Mouse (Mus musculus) kidney, embryonic 14.5 days (tissue): ENCODE data around the gene Ttc27. TPM values are rescaled to one million over a fixed set of nuclear protein-coding genes. Genes with fewer than 3 reads are reported as not detected.
A peak's percentile ranks its signal among the peaks of the same experiment; 100 is the strongest.

Experiments used
- ATAC-seq: fragments of 200-750 bp; cut with Nextera tagmentation; 2 replicates; pipeline ENCODE4 v1.8.0; 2017; ENCODE audit warnings: moderate number of reproducible peaks, mild to moderate bottlenecking, moderate TSS enrichment, moderate library complexity; ENCODE audit not compliant: low FRiP score, low TSS enrichment
- H3K27ac ChIP-seq: fragments of 300-500 bp; sonication (generic); 2 replicates; pipeline ENCODE4 v1.5.1; 2014; ENCODE audit warnings: low read depth, mild to moderate bottlenecking, low read length, moderate library complexity, mixed read lengths
- H3K27me3 ChIP-seq: fragments of 300-500 bp; sonication (generic); 2 replicates; pipeline ENCODE4 v1.6.1; 2014; ENCODE audit warnings: mild to moderate bottlenecking, low read length; ENCODE audit not compliant: control insufficient read depth, insufficient read depth
- H3K36me3 ChIP-seq: fragments of 300-500 bp; sonication (generic); 2 replicates; pipeline ENCODE4 v1.6.1; 2014; ENCODE audit warnings: low read length, mixed read lengths; ENCODE audit not compliant: control insufficient read depth, insufficient read depth
- H3K4me1 ChIP-seq: fragments of 300-500 bp; sonication (generic); 2 replicates; pipeline ENCODE4 v1.6.1; 2014; ENCODE audit warnings: low read length, mixed read lengths; ENCODE audit not compliant: control insufficient read depth, insufficient read depth
- H3K4me2 ChIP-seq: fragments of 300-500 bp; sonication (generic); replicated peaks from 2 replicates; pipeline ENCODE4 v1.6.1; 2014; ENCODE audit warnings: low read depth, mild to moderate bottlenecking, low read length
- H3K4me3 ChIP-seq: fragments of 300-500 bp; sonication (generic); 2 replicates; pipeline ENCODE4 v1.5.1; 2014; ENCODE audit warnings: mild to moderate bottlenecking, low read length
- H3K9ac ChIP-seq: fragments of 300-500 bp; sonication (generic); 2 replicates; pipeline ENCODE4 v1.6.1; 2014; ENCODE audit warnings: low read depth, mild to moderate bottlenecking, low read length, moderate library complexity
- H3K9me3 ChIP-seq: fragments of 300-500 bp; sonication (generic); 2 replicates; pipeline ENCODE4 v1.6.1; 2016; ENCODE audit warnings: low read length; ENCODE audit not compliant: control insufficient read depth
- WGBS: fragments of 180-500 bp; shearing (Covaris S2); extraction: QIAGEN DNeasy Blood & Tissue Kit; methylation state at CpG from one replicate; pipeline ENCODE4 v1.1.7; 2014; 5-methylcytosine and 5-hydroxymethylcytosine counted together
- polyA plus RNA-seq: library from polyadenylated mRNA; unstranded; fragments of >200 nt; fragmentation: Nextera tagmentation; extraction: Ambion mirVana; gene quantifications from 2 replicates; pipeline ENCODE4 v1.2.1, GENCODE M21; 2014

Ttc27 gene
- polyA plus RNA-seq, 1 experiment from 2014 or later, result 32.4 TPM

DNA sequence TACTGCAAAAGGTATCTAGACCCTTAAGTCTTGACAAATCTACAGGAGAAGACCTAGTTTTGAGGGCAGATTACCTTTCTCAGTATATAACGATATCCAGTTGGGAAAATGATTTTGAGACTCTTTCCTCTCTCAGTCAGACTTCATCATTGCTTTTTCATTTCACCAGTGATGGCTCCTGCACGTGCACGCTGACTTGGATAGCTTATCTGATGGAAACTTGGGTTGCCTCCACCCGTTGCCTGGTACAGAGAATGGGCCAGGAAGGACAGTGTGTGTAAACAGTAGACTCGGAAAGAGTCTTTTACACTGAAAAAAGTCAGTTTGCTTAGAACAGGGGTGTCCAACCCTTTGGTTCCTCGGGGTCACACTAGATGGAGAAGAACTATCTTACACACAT lies 82.3 kb downstream of the Ttc27 start:
- Histone ChIP-seq H3K4me1 (peaks cover 14% of the 10 kb centered on the region; the same call in 1 of the 2 replicates), H3K4me3 (no peak overlapping the region), H3K9ac (no peak overlapping the region), H3K27ac (no peak overlapping the region), H3K27me3 (no peaks in the 10 kb centered on the region), H3K36me3 (no peaks in the 10 kb centered on the region), H3K4me2 (no peak overlapping the region), H3K9me3 (no peaks in the 10 kb centered on the region)
- 89% methylated on average over 6 of the region's 6 CpGs for WGBS
- no peak for ATAC-seq

DNA sequence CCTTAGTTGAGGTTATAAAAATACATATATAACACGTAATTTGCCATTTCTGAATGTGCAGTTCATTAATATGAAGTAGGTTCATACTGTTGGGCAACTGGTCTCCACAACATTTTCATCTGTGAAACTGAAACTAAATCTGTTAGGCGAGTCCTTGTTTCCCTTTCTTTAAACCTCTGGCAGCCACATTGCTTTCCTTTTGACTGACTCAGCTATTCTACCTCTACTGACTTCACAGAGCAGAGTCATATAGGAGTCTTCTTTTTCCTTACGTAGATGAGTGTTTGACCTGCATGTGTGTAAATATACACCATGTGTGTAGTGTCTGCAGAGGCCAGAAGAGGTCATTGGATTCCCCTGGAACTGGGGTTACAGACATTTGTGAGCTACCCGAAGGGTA lies 85.2 kb downstream of the Ttc27 start:
- Histone ChIP-seq H3K4me3 (no peak overlapping the region), H3K9ac (no peak overlapping the region), H3K27me3 (no peaks in the 10 kb centered on the region), H3K27ac (no peak overlapping the region), H3K4me1 (peaks cover 8% of the 10 kb centered on the region; the same call in 1 of the 2 replicates), H3K4me2 (no peak overlapping the region), H3K9me3 (no peaks in the 10 kb centered on the region), H3K36me3 (no peaks in the 10 kb centered on the region)
- 83% methylated on average over 4 of the region's 4 CpGs for whole genome bisulfite sequencing
- no peak for ATAC-seq

DNA sequence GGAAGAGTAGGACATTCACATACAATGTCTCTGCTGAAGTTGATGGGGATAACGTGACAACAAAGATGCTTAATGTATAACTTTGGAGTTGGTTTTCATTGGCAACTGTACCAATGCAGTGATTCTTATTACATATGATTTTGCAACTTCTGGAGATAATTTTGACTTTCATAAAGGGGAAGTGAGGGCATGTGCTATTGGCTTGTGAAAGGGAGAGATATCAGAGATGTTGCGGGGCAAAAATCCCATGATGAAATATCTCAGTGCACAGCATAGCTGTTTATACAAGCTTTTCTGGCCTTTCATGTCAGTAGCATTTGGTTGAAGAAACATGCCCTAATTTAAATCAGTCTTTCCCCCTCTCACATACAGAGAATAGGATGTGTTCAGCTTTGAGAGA lies 86.3 kb downstream of the Ttc27 start:
- H3K36me3 ChIP-seq, result no peaks in the 10 kb centered on the region
- no peaks in the 10 kb centered on the region for H3K27me3 ChIP-seq
- no peak for ATAC-seq
- peaks cover 8% of the 10 kb centered on the region; the same call in 1 of the 2 replicates for H3K4me1 ChIP-seq
- H3K27ac ChIP-seq, result no peak overlapping the region
- no peak overlapping the region for H3K9ac ChIP-seq
- no peak overlapping the region for H3K4me3 ChIP-seq
- WGBS, result 88% methylated on average over 2 of the region's 2 CpGs
- no peak overlapping the region for H3K4me2 ChIP-seq
- H3K9me3 ChIP-seq, result no peaks in the 10 kb centered on the region

DNA sequence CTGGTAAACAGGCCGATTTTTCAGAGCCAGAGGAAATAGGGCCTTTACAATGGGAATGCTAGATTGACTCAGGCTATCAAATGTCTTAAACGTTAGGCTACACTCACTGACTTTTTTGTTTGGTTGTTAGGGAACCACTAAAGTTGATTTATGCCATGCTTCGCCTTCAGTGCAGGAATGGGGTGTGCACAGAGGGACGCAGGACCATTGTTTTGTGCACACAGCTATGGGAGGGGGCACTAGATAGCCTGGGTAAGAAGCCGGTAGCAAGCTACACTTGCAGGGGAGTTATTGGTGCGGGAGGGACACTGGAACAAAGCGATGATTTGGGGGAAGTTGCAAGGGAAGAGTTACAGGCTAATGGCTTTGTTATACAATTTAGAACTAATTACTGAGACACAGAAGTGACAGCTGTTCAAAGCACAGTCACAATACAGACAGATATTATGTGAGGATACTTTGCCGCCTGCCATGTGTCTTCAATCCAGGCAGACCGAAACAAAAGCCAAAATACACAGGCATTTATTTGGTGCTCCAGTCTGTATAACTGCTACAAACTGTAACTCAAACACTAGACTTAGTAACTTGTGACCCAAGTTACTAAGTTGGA lies 86.9 kb downstream of the Ttc27 start:
- Histone ChIP-seq H3K9me3 (no peaks in the 10 kb centered on the region), H3K36me3 (no peaks in the 10 kb centered on the region), H3K27ac (peak overlapping the region; percentile 65; the same call in 1 of the 2 replicates), H3K9ac (no peak overlapping the region), H3K4me1 (peaks cover 8% of the 10 kb centered on the region; the same call in 1 of the 2 replicates), H3K4me3 (no peak overlapping the region), H3K4me2 (no peak overlapping the region), H3K27me3 (no peaks in the 10 kb centered on the region)
- peak; percentile 91 for ATAC-seq
- WGBS, result 18% methylated on average over 9 of the region's 9 CpGs

DNA sequence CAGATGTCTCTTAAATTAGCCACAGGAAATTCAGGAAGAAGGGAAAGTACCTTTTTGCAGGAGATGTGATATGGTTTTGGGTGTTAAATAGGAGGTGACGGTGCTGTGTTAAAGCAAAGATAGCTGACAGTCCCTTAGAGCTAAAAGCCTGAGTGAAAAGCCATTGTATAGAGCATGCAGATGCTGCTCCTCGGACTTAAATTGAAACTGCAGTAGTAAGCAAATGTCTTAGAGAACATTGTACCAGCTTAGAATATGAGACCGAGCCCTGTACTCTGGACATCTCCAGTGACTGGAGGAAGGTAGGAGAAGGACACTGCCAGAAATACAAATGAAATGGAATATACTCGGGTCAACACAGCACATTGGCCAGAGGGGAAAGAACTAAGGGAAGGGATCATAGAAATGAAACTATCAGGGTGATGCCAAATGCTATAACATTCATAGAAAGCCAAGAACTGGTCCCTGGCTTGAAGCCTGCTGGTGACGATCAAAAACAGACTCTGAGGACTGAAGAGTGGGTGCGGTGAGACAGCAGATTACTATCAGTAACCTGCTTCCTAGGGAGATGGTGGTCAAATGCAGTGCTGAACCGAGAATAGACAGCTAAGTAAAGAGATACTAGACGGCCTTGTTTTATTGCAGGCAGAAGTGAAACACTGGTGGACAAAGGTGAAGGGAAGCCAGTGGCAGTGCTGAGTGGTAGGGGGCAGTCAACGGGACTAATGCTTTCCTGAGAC lies 90.1 kb downstream of the Ttc27 start:
- ATAC-seq, result no peak
- no peak overlapping the region for H3K9ac ChIP-seq
- no peaks in the 10 kb centered on the region for H3K27me3 ChIP-seq
- H3K4me1 ChIP-seq, result peaks cover 8% of the 10 kb centered on the region; the same call in 1 of the 2 replicates
- WGBS, result 70% methylated on average over 9 of the region's 9 CpGs
- no peak overlapping the region for H3K27ac ChIP-seq
- no peaks in the 10 kb centered on the region for H3K9me3 ChIP-seq
- H3K4me3 ChIP-seq, result no peak overlapping the region
- no peaks in the 10 kb centered on the region for H3K36me3 ChIP-seq
- H3K4me2 ChIP-seq, result no peak overlapping the region

DNA sequence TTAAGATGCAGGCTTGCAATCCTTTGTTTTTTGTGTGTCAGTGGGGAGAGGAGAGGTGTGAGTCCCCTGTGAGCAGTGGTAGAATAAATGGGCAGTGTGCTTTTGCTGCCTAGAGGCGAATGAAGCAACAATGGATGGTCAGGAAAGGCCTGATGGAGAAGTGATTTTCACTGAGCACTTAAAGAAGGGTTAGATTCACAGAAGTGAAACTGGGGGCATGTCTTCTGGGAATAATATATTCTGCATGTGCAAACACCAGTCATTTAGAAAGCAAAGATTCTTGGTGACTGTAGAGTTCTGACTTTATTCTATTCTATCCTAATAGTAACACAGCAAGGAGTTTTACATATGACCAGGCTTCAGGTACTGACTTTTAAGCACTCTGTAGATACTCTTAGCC lies 90.8 kb downstream of the Ttc27 start:
- no peak for ATAC-seq
- Histone ChIP-seq H3K27me3 (no peaks in the 10 kb centered on the region), H3K4me3 (no peak overlapping the region), H3K36me3 (no peaks in the 10 kb centered on the region), H3K4me2 (no peak overlapping the region), H3K9me3 (no peaks in the 10 kb centered on the region), H3K4me1 (peaks cover 8% of the 10 kb centered on the region; the same call in 1 of the 2 replicates), H3K27ac (no peak overlapping the region), H3K9ac (no peak overlapping the region)
- WGBS, result 76% methylated on average over 1 of the region's 1 CpGs

DNA sequence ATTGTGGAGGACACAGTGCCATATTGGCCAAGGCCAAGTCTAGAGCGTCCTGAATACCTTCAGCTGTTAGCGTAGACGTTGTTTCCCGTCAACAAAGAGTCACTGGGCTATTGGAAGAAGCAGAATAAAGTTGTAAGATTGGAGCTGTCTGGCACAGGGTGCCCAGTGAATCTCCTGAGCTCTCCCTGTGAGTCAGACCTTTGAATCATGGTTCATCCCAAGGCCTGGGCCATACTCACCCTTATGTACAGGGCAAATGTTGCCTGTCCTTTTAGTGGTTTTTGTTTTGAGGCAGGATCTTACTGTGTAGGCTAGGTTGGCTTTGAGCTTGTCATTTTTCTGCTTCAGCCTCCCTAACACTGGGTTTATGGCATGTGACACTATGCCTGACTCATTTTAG lies 91.4 kb downstream of the Ttc27 start:
- 89% methylated on average over 4 of the region's 4 CpGs for WGBS
- H3K36me3 ChIP-seq, result no peaks in the 10 kb centered on the region
- H3K4me1 ChIP-seq, result peaks cover 8% of the 10 kb centered on the region; the same call in 1 of the 2 replicates
- no peak overlapping the region for H3K4me3 ChIP-seq
- no peaks in the 10 kb centered on the region for H3K27me3 ChIP-seq
- H3K4me2 ChIP-seq, result no peak overlapping the region
- no peaks in the 10 kb centered on the region for H3K9me3 ChIP-seq
- no peak overlapping the region for H3K27ac ChIP-seq
- no peak for ATAC-seq
- H3K9ac ChIP-seq, result no peak overlapping the region

DNA sequence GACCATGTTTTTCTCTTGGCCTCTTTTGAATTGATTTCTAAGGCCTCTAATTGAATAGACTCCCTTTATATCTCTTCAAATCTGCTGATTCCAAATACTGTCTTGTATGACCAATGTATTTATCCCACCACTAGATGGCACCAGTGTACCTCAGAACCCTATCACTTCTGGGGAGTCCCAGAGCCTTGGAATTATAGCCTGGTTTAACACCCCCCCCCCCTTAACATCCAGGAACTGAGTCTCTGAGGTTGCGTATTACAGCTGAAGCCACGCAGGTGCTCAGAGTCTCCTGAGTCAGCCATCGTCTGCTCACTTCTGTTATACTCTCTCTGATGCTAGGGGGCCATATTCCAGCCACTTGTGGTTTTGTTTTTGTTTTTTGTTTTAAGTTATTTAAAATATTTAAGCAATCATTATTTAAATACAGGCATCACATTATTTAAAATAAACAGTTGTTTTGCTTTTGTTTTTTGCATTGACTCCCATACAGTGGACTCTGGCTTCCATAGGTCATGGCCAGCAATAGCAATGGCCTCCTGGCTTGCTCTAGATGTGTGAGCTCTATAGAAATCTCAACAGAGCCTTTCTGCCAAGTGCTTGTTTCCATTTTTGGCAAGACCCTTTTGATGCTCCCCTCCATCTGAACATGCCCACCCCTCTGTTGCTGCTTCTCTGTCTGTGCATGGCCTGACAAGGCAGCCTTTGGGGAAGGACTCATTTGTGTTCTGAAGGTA lies 93.5 kb downstream of the Ttc27 start:
- Histone ChIP-seq H3K27me3 (no peaks in the 10 kb centered on the region), H3K27ac (no peak overlapping the region), H3K4me2 (no peak overlapping the region), H3K9ac (no peak overlapping the region), H3K9me3 (no peaks in the 10 kb centered on the region), H3K36me3 (no peaks in the 10 kb centered on the region), H3K4me3 (no peak overlapping the region), H3K4me1 (no peaks in the 10 kb centered on the region)
- ATAC-seq, result peak; percentile 76; the same call in 1 of the 2 replicates
- 39% methylated on average over 3 of the region's 3 CpGs for WGBS

DNA sequence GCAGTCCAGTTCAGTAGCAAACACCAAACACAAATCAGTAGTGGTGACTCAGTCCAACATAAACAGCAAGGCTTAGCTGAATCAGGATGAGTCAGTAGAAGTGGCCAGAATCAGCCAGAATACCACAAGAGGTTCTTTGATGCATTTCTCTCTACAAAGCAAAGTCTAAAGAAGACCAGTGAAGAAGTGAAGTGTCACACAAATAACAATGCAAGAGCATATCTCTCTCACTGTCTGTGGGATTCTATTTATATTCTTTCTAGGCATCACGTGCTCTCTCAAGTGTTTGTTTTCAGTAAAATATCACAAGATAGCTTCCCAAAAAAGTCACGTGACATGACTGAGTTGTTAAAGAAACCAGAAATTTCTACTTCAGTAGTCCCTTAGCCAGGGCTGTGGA lies 102.2 kb downstream of the Ttc27 start:
- H3K4me1 ChIP-seq, result no peaks in the 10 kb centered on the region
- no peaks in the 10 kb centered on the region for H3K27me3 ChIP-seq
- H3K4me2 ChIP-seq, result no peak overlapping the region
- WGBS, result 75% methylated on average over 2 of the region's 2 CpGs
- no peak for ATAC-seq
- no peak overlapping the region for H3K27ac ChIP-seq
- H3K9me3 ChIP-seq, result no peaks in the 10 kb centered on the region
- H3K36me3 ChIP-seq, result no peaks in the 10 kb centered on the region
- H3K4me3 ChIP-seq, result no peak overlapping the region
- no peak overlapping the region for H3K9ac ChIP-seq
